Mouse (Mus musculus): ENCODE data around the gene Tmod4.

Gene Tmod4

DNA sequence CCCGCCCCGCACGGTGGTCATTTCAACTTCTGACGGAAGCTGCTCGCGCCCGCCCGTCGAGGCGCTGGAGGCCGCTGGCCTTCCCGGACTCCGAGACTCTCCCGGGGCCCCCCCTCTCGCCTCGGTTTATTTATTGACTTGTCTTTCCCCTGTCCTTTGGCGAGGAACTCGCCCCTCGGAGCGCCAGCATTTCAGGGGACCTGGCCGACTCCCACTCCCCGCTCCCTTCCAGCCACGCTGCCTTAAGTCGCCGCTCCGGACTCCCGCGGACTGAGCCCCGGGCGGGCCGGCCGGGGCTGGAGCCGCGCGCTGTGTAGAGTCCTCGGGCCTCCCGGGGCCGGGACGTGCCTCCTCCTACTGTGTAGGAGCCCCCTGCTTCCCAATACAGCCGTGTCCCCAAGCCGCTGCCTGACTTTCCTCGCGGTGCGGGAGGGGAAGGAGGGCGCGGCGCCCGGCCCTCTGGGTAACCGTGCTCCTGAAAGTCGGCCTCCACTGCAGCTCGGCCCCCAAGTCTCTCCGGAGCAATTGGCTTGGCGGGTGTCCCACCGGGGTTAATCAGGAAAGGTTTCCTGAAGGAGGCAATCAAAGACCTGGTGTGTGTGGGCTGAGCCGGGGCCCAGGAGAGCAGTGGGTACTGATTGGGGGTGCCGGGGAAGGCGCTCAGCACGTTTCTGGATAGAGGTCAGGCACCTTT is 49.1 kb downstream of the Tmod4 start:
- in situ Hi-C loops (cut with MseI, MboI), result no loop called here

DNA sequence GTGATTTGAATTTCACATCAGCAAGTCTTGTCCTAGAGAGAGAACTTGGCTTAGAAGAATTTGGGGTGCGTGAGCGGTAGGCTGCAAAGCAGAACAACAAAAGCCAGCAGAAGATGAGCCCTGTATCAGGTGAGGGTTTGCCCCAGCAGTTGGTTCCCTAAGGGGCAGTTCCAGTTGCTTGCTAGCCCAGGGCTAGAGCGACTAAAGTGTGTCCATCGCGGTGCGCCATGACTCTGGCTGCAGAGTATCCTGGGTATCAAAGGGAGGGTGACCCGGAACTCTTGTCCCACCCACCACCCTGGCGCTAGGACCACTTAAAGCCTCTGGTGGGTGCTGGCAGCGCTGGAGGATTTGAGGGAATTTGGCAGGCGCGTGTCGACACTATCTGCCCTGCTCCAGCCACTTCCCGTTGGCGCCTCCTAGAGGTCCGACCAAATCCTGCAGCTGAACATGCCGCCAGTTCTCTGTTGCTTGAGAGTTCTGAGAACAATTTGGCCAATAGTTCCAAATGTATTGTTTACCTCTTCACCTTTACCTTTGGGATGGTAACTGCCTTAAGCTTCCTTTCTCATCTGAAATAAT is 49.8 kb downstream of the Tmod4 start:
- in situ Hi-C loops (cut with MseI, MboI), result no loop called here

DNA sequence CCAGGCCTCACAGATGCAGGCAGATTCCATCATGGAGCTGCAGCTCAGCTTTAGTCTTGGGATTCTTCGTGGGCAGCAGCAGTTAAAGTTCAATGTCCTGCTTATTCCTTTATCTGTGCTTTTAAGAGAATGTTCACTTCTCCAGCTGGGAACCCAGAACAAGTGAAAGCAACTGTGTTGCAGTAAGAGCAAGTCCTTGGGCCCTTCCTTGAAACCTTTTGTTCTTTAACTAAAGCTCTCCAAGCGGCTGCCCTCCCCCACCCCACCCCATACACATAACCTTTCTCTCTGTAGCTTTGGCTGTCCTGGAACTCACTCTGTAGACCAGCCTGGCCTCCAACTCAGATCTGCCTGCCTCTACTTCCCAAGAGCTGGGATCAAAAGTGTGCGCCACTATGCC is 52.2 kb downstream of the Tmod4 start:
- in situ Hi-C loops (cut with MseI, MboI), result no loop called here

DNA sequence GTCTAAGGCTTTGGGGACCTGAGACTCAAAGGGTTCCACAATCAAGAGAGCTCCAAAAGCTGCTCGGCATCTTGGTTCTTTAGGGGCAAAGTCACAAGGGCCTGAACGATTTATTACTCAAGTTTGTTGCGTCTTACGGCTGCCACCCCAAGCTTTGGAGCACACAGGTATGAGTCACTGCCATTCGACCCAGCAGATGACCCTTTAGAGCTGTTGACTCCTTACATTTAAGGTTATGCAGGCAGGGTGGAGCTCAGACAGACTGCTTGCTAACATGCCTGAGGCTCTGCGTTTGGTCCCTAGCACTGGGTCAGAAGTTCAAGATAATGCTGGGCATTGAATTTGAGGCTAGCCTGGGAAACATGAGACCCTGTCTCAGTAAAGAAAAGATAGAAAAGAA is 53.3 kb downstream of the Tmod4 start:
- in situ Hi-C loops (cut with MseI, MboI), result no loop called here

Measured in mouse trophoblast stem cell (cell line).